Mouse (Mus musculus): Measurements from ENCODE around the gene Entpd1. TPM values are rescaled to one million over a fixed set of nuclear protein-coding genes. Genes with fewer than 3 reads are reported as not detected.

Gene Entpd1
- total and polyA plus RNA-seq, 3 experiments, result 13.0 to 26.4 (median 22.1) TPM

DNA sequence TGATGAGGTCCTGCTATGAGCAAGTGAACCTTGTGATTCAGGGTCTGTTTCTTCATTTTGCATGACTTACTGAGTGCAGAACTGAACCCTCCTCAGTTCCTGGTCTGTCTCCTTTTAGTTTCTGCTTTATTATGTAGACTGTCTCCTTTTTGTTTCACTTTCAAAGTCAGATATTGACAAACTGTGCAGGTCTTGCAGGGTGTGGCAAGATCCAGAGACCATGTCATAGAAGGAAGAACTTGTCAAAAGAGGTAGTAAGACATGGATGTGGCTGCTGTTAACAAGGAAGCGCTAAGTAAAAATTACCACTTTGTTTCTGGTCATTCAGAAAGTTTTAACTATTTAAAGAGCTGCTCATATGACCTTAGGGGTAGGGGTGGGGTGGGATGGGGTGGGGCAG, 72.0 kb downstream of the Entpd1 start:
- Histone ChIP-seq H3K4me3 (no peak overlapping the region), H3K9ac (ENCODE audit: low read depth, low read length) (no peak overlapping the region), H3K79me2 (replicated peaks; ENCODE audit: control insufficient read depth, insufficient read depth, low read length) (no peaks in the 10 kb centered on the region), H3K27me3 (ENCODE audit: control insufficient read depth, insufficient read depth, low read length) (no peaks in the 10 kb centered on the region), H3K36me3 (ENCODE audit: control insufficient read depth, insufficient read depth, low read length) (peaks cover 5% of the 10 kb centered on the region; the same call in 1 of the 2 replicates), H3K27ac (no peak overlapping the region), H3K4me1 (ENCODE audit: control insufficient read depth, insufficient read depth, low read length) (peaks cover 10% of the 10 kb centered on the region)
- 81% methylated on average over 1 of the region's 1 CpGs for WGBS
- TF ChIP-seq POLR2A (IDR thresholded peaks at IDR 0.05; ENCODE audit: insufficient read depth, low read depth, low read length), result no peak
- TF ChIP-seq CTCF (IDR thresholded peaks at IDR 0.05), result no peak
- no peak for TF ChIP-seq EP300 (IDR thresholded peaks at IDR 0.05; ENCODE audit: insufficient read depth, low read depth, low read length)
- intact Hi-C loops (cut with DNase I), result no loop called here
- DNase-seq, result no peak

GRCm38 (mm10) chr19:40684566-40684965, 72.4 kb downstream of the Entpd1 start:
- no peak overlapping the region for H3K27ac ChIP-seq

DNA sequence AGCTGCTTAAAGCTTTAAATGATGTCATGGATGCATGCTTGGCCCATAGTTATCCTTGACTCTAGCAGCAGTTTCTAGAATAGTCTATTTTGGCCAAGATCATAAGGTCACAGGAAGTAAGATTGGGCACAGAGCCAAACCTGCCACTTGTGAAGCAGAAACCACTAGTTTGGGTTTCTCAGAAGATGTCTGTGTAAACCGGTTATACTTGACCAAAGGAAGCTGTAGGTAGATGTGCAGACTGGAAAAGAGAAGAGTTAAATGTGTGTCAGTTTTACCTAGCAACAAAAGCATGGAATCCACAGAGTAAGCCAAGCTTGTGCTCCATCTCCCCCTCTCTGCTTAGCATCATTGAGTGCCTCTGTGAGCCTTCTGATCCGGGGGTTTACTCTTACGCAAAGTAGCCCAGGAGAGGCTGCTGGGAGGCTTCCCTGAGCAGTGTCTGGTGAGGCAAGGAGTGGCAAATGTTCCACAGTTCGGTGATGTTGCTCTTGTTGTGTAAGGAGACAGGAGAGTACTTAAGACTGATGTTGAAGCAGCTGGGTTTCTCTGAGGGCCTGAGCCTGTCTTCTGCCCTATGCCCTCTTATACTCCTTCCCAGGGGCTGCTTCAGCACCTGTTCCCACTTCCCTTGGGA, 75.2 kb downstream of the Entpd1 start:
- Histone ChIP-seq H3K4me3 (no peak overlapping the region), H3K36me3 (ENCODE audit: control insufficient read depth, insufficient read depth, low read length) (peaks cover 3% of the 10 kb centered on the region; the same call in 1 of the 2 replicates), H3K79me2 (replicated peaks; ENCODE audit: control insufficient read depth, insufficient read depth, low read length) (no peaks in the 10 kb centered on the region), H3K27me3 (ENCODE audit: control insufficient read depth, insufficient read depth, low read length) (no peaks in the 10 kb centered on the region), H3K4me1 (ENCODE audit: control insufficient read depth, insufficient read depth, low read length) (peaks cover 8% of the 10 kb centered on the region), H3K27ac (no peak overlapping the region), H3K9ac (ENCODE audit: low read depth, low read length) (no peak overlapping the region)
- intact Hi-C loops (cut with DNase I), result no loop called here
- TF ChIP-seq EP300 (IDR thresholded peaks at IDR 0.05; ENCODE audit: insufficient read depth, low read depth, low read length), result no peak
- TF ChIP-seq POLR2A (IDR thresholded peaks at IDR 0.05; ENCODE audit: insufficient read depth, low read depth, low read length), result no peak
- TF ChIP-seq CTCF (IDR thresholded peaks at IDR 0.05), result no peak
- 70% methylated on average over 4 of the region's 4 CpGs for WGBS
- no peak for DNase-seq

More at GRCm38 (mm10) chr19:40684566-40684965, 72.4 kb downstream of the Entpd1 start:
- H3K9ac ChIP-seq (ENCODE audit: low read depth, low read length), result no peak overlapping the region
- H3K79me2 ChIP-seq (replicated peaks; ENCODE audit: control insufficient read depth, insufficient read depth, low read length), result no peaks in the 10 kb centered on the region
- DNase-seq, result no peak
- intact Hi-C loops (cut with DNase I), result no loop called here
- H3K27me3 ChIP-seq (ENCODE audit: control insufficient read depth, insufficient read depth, low read length), result no peaks in the 10 kb centered on the region
- WGBS, result 84% methylated on average over 7 of the region's 7 CpGs
- H3K36me3 ChIP-seq (ENCODE audit: control insufficient read depth, insufficient read depth, low read length), result peaks cover 3% of the 10 kb centered on the region; the same call in 1 of the 2 replicates
- H3K4me1 ChIP-seq (ENCODE audit: control insufficient read depth, insufficient read depth, low read length), result peaks cover 9% of the 10 kb centered on the region
- TF ChIP-seq POLR2A (IDR thresholded peaks at IDR 0.05; ENCODE audit: insufficient read depth, low read depth, low read length), result no peak
- no peak for TF ChIP-seq CTCF (IDR thresholded peaks at IDR 0.05)
- no peak for TF ChIP-seq EP300 (IDR thresholded peaks at IDR 0.05; ENCODE audit: insufficient read depth, low read depth, low read length)
- no peak overlapping the region for H3K4me3 ChIP-seq

DNA sequence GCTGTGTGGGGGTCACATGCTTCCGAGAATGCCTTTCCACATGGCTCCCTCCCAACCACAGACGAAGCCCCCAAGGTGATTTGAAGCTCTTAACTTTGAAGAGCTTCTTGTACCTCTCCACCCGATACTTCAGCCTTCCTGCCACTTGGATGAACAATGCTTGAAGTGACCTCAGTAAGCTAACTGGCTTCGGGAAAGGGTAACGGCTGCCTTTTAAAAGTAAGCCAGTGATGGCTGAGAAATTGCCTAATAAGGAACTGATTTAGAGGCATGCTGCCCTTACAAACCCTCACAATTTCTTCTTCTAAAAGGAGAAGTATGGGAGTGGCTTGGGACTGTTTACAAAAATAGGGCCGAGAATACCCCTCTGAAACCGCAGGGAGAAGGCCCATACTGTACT, 81.0 kb downstream of the Entpd1 start:
- Histone ChIP-seq H3K4me3 (no peak overlapping the region), H3K9ac (ENCODE audit: low read depth, low read length) (no peak overlapping the region), H3K4me1 (ENCODE audit: control insufficient read depth, insufficient read depth, low read length) (peaks cover 4% of the 10 kb centered on the region; the same call in 1 of the 2 replicates), H3K36me3 (ENCODE audit: control insufficient read depth, insufficient read depth, low read length) (peaks cover 6% of the 10 kb centered on the region), H3K79me2 (replicated peaks; ENCODE audit: control insufficient read depth, insufficient read depth, low read length) (no peaks in the 10 kb centered on the region), H3K27me3 (ENCODE audit: control insufficient read depth, insufficient read depth, low read length) (no peaks in the 10 kb centered on the region), H3K27ac (peak overlapping the region; percentile 4; the same call in 1 of the 2 replicates)
- TF ChIP-seq EP300 (IDR thresholded peaks at IDR 0.05; ENCODE audit: insufficient read depth, low read depth, low read length) (no peak), CTCF (IDR thresholded peaks at IDR 0.05) (no peak), POLR2A (IDR thresholded peaks at IDR 0.05; ENCODE audit: insufficient read depth, low read depth, low read length) (no peak)
- 76% methylated on average over 7 of the region's 7 CpGs for WGBS
- DNase-seq, result no peak
- intact Hi-C loops (cut with DNase I), result no loop called here

GRCm38 (mm10) chr19:40696116-40696515, 84.0 kb downstream of the Entpd1 start:
- 74% methylated on average over 6 of the region's 6 CpGs for WGBS
- Histone ChIP-seq H3K4me1 (ENCODE audit: control insufficient read depth, insufficient read depth, low read length) (peaks cover 14% of the 10 kb centered on the region), H3K36me3 (ENCODE audit: control insufficient read depth, insufficient read depth, low read length) (peaks cover 9% of the 10 kb centered on the region), H3K27ac (no peak overlapping the region; the same call in 1 of the 2 replicates), H3K4me3 (no peak overlapping the region), H3K79me2 (replicated peaks; ENCODE audit: control insufficient read depth, insufficient read depth, low read length) (no peaks in the 10 kb centered on the region), H3K27me3 (ENCODE audit: control insufficient read depth, insufficient read depth, low read length) (no peaks in the 10 kb centered on the region), H3K9ac (ENCODE audit: low read depth, low read length) (no peak overlapping the region)
- intact Hi-C loops (cut with DNase I), result loop anchor here (5.0 kb wide), 1 partner anchor 64 kb away; no protein-coding TSS in a partner anchor
- TF ChIP-seq EP300 (IDR thresholded peaks at IDR 0.05; ENCODE audit: insufficient read depth, low read depth, low read length), result no peak
- no peak for TF ChIP-seq POLR2A (IDR thresholded peaks at IDR 0.05; ENCODE audit: insufficient read depth, low read depth, low read length)
- no peak for DNase-seq

- Histone ChIP-seq H3K9ac (ENCODE audit: low read depth, low read length) (no peak overlapping the region), H3K4me1 (ENCODE audit: control insufficient read depth, insufficient read depth, low read length) (peaks cover 21% of the 10 kb centered on the region), H3K27me3 (ENCODE audit: control insufficient read depth, insufficient read depth, low read length) (no peaks in the 10 kb centered on the region), H3K27ac (peak overlapping the region; percentile 65), H3K79me2 (replicated peaks; ENCODE audit: control insufficient read depth, insufficient read depth, low read length) (no peaks in the 10 kb centered on the region), H3K36me3 (ENCODE audit: control insufficient read depth, insufficient read depth, low read length) (peaks cover 9% of the 10 kb centered on the region), H3K4me3 (no peak overlapping the region)
- TF ChIP-seq CTCF (IDR thresholded peaks at IDR 0.05) (no peak), EP300 (IDR thresholded peaks at IDR 0.05; ENCODE audit: insufficient read depth, low read depth, low read length) (peak; percentile 81)
- WGBS, result 34% methylated on average over 13 of the region's 13 CpGs
- intact Hi-C loops (cut with DNase I), result loop anchor here (1.0 to 5.0 kb wide), 3 partner anchors 37 to 66 kb away; no protein-coding TSS in a partner anchor
- peak; percentile 53 to 68 for DNase-seq
Observed at GRCm38 (mm10) chr19:40698103-40698853, 86.1 kb downstream of the Entpd1 start.
